Mouse (Mus musculus) thymus, postnatal 25 days (tissue): ENCODE measurements around the gene Fgfr2.
A peak's percentile ranks its signal among the peaks of the same experiment; 100 is the strongest.

Experiments
- DNase-seq: peaks from one replicate; pipeline ENCODE4 v3.0.0; 2022

Fgfr2 gene

GRCm38 (mm10) chr7:132640946-132641345, 482.2 kb downstream of the Fgfr2 start:
- DNase-seq: no peak

GRCm38 (mm10) chr7:132638446-132639087, 484.6 kb downstream of the Fgfr2 start:
- DNase-seq: peak; percentile 32

GRCm38 (mm10) chr7:132637292-132637691, 485.9 kb downstream of the Fgfr2 start:
- DNase-seq: no peak

GRCm38 (mm10) chr7:132631313-132631712, 491.8 kb downstream of the Fgfr2 start:
- no peak for DNase-seq

- no peak for DNase-seq
Observed at GRCm38 (mm10) chr7:132627448-132627847, 495.7 kb downstream of the Fgfr2 start.

DNA sequence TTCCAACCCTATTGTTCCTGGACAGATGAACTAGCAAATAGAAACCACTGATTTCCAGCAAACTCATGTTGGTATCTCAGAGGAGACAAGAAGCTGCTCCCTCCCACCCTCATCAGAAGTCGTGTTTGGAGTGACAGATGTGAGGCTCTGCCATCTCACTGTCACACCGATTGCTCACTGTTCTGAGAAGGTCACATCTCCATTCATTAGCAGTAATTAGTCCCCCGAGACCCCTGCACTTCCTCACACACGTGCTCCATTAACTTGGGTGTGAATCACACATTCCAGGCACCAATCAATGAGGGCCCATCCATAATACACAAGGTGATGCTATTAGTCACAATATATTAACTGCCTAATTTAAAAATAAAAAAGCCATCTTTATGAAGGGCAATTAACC, 497.0 kb downstream of the Fgfr2 start:
- no peak for DNase-seq

GRCm38 (mm10) chr7:132624161-132624560, 499.0 kb downstream of the Fgfr2 start:
- DNase-seq: no peak

- no peak for DNase-seq
Observed at GRCm38 (mm10) chr7:132619975-132620918, 502.9 kb downstream of the Fgfr2 start.

- no peak for DNase-seq
Observed at GRCm38 (mm10) chr7:132619549-132619948, 503.6 kb downstream of the Fgfr2 start.

- DNase-seq: no peak
Observed at GRCm38 (mm10) chr7:132617021-132617564, 506.1 kb downstream of the Fgfr2 start.

GRCm38 (mm10) chr7:132616391-132616790, 506.8 kb downstream of the Fgfr2 start:
- DNase-seq: no peak

GRCm38 (mm10) chr7:132615346-132615745, 507.8 kb downstream of the Fgfr2 start:
- DNase-seq: no peak

- no peak for DNase-seq
Observed at GRCm38 (mm10) chr7:132611530-132611929, 511.6 kb downstream of the Fgfr2 start.

- DNase-seq: peak; percentile 73
Observed at GRCm38 (mm10) chr7:132610468-132611318, 512.5 kb downstream of the Fgfr2 start, which contains the start of gene Lhpp. Gene Lhpp, plus strand, starts transcription at chr7:132610638.

DNA sequence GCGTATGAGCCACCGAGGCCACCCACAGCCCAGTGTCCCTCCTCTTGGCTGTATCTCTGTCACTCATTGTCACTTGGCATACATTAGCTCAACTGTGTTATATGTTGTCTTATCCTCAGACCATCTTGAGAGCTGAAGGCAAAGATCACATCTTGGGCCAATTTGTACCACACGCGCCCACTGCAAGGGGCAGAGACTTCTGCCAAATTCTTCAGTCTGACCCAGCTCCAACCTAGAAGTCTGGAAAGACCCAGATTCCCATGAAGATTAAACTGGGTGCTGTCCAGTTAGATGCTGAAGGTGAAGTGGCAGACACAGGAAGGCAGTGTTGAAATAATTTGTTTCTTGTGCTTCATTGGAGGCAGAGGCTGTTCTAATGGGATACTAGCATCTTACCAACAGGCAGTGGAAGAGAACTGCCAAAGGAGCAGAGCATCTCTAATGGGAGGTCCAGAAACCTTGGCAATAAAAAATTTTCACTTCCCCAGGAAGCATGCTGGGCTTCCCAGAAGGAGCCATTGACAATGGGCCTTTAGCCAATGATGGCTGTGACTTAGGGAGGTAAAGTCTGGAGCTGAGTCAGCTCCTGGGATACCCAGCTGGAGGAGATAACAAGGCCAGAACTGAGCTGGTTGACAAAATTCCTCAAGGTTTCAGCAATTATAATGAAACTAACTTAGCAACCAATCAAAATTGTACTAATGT, 514.7 kb downstream of the Fgfr2 start:
- no peak for DNase-seq

DNA sequence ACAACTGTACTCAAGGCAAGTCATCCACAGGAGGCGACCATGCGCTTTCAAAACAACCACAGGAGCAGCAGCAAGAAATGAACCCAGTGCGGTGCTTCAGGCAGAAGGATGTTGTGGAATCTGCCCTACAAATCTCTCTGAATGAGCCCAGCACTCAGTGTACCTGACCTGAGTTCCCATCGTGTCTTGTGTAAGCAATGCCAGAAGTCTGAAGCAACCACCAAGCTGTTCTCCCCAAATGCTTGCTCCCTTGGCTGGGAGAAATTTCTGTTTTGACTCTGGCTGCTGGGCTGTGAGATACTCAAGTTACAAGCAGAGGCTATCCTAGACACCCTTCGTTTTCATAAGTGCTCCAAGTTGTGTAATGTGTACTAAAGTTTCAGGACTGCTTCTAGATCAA, 517.5 kb downstream of the Fgfr2 start:
- DNase-seq: no peak

- DNase-seq: no peak
Observed at GRCm38 (mm10) chr7:132604720-132605119, 518.4 kb downstream of the Fgfr2 start.

DNA sequence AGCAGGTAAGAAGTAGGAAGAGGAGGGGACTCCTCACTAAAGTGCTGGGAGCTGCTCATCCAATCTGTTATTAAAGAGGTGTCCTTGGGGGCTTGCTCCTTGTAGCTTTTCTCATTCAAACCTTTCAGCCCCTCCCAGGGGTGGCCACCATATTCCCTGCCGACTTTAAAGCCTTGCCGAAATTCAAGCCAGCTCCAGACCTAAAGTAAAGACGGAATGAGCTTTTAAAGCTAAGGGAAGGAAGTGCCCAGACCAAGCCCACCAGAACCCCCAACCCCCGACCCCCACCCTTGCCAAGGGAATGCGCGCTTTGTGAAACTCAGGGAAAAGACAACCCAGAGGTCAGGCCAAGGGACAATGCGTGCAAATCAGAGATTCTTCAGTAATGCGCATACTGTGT, 522.2 kb downstream of the Fgfr2 start:
- no peak for DNase-seq

GRCm38 (mm10) chr7:132600026-132600425, 523.1 kb downstream of the Fgfr2 start:
- peak; percentile 28 for DNase-seq

DNA sequence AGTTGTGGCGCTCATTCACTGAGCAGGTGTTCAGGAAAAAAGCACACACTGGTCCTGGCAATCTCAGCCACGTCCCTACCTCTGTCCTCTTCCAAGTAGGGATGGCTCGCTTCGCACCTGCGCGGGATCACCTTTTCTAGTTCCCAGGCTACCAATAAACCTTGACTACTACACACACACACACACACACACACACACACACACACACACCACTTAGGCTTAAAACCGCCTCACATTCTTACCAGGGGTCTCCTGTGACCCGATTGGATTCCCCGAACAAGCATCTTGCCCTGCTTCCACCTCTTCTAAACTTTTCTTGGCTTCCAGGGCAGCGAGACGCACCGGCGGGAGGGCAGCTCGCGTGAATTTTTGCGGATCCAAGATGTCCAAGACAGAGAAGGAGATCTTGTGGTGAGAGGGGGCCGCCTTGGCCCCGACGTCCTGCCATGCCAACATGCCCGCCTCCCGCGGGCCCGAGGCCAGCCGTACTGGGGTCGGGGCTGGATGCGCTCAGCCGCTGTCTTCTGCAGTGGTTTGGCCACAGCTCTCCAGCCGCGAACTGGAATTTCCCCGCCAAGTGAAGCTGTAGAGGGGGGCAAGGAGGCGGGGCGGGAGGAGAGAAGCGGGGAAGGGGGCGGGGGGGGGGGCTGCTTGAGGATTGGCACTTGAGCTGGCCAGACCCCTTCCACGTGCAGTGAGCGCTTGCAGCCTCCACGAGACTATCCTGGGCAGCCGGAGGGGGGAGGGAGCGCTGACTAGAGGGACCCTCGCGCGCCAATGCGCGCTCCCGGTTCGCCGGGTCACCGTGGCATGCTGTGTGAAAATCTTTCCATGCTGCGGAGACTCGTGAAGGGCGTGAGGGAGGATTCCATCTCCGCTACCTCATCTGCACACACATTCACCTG, 523.8 kb downstream of the Fgfr2 start, which contains the start of gene Nkx1-2:
Gene Nkx1-2, minus strand, starts transcription at position 567 of the 905 bp plus-strand sequence.
- no peak for DNase-seq
